ENCODE assay signal across 9 mouse cellular contexts in genomic region chrX:119852436-119852835, GRCm38 (mm10).
DNase-seq lines count a peak whose midpoint lies in the region; ATAC-seq and TF ChIP-seq lines count a peak whose summit lies in the region.
"Had no signal": no experiment of that assay in that cellular context is flagged by ENCODE, and none has a peak within 500 bp of the region (broad histone marks: within the 10 kb centered on the region; RNA-seq: fewer than 3 reads in every experiment).

No protein-coding gene starts in this region.

- ATAC-seq in lung, postnatal 0 days: peak; percentile 37; the same call in 1 of the 2 replicates
- ATAC-seq in intestine, embryonic 16.5 days: peak; percentile 90

- no peak overlapping the region for H3K9ac ChIP-seq in lung, postnatal 0 days (replicated peaks; ENCODE audit: low read depth)
- no peak overlapping the region for H3K9ac ChIP-seq in intestine, embryonic 16.5 days (ENCODE audit: low read depth, low read length)
- H3K9ac ChIP-seq: liver, embryonic 15.5 days; neural tube, embryonic 13.5 days had no signal

- no peak for DNase-seq in lung, postnatal 0 days (ENCODE audit: low spot score)
- no peak for DNase-seq in lung, adult 18-20 months
- peak; percentile 77 for DNase-seq in embryonic facial prominence, embryonic 10.5 days (ENCODE audit: low spot score)
- peak; percentile 54 for DNase-seq in mesoderm, embryonic 11.5 days (ENCODE audit: low read depth, low spot score)
- no peak for DNase-seq in gastrocnemius, postnatal 10 days
- DNase-seq in right cerebral cortex, postnatal 36 days (ENCODE audit: low spot score in 2 of 2): no peak

- no peaks in the 10 kb centered on the region for H3K27me3 ChIP-seq in lung, postnatal 0 days (replicated peaks; ENCODE audit: insufficient read depth, low read length)
- no peaks in the 10 kb centered on the region for H3K27me3 ChIP-seq in embryonic facial prominence, embryonic 10.5 days (replicated peaks; ENCODE audit: low read depth, poor library complexity, severe bottlenecking)
- no peaks in the 10 kb centered on the region for H3K27me3 ChIP-seq in intestine, embryonic 16.5 days (replicated peaks; ENCODE audit: control insufficient read depth, insufficient read depth, low read length)
- H3K27me3 ChIP-seq: liver, embryonic 15.5 days; neural tube, embryonic 13.5 days had no signal

- no peaks in the 10 kb centered on the region for H3K9me3 ChIP-seq in lung, postnatal 0 days (ENCODE audit: low read length)
- H3K9me3 ChIP-seq in embryonic facial prominence, embryonic 10.5 days: no peaks in the 10 kb centered on the region
- H3K9me3 ChIP-seq in intestine, embryonic 16.5 days (ENCODE audit: control insufficient read depth, low read length): no peaks in the 10 kb centered on the region
- H3K9me3 ChIP-seq: liver, embryonic 15.5 days; neural tube, embryonic 13.5 days had no signal

- H3K4me1 ChIP-seq in lung, postnatal 0 days (ENCODE audit: insufficient read depth, low read depth, low read length): no peaks in the 10 kb centered on the region
- H3K4me1 ChIP-seq in embryonic facial prominence, embryonic 10.5 days: peaks cover 4% of the 10 kb centered on the region; the same call in 1 of the 2 replicates
- no peaks in the 10 kb centered on the region for H3K4me1 ChIP-seq in intestine, embryonic 16.5 days (ENCODE audit: control insufficient read depth, insufficient read depth, low read length)
- H3K4me1 ChIP-seq: liver, embryonic 15.5 days; neural tube, embryonic 13.5 days had no signal

- no peak for TF ChIP-seq CTCF in lung, postnatal 0 days (IDR thresholded peaks at IDR 0.05)

- H3K27ac ChIP-seq in lung, postnatal 0 days (ENCODE audit: low read length): no peak overlapping the region
- H3K27ac ChIP-seq in embryonic facial prominence, embryonic 10.5 days (replicated peaks): peak overlapping the region; percentile 65; the same call in 1 of the 2 replicates
- H3K27ac ChIP-seq in intestine, embryonic 16.5 days (ENCODE audit: low read length): no peak overlapping the region
- H3K27ac ChIP-seq: liver, embryonic 15.5 days; neural tube, embryonic 13.5 days had no signal

- H3K4me2 ChIP-seq in lung, postnatal 0 days (replicated peaks; ENCODE audit: low read depth, low read length): no peak overlapping the region
- no peak overlapping the region for H3K4me2 ChIP-seq in intestine, embryonic 16.5 days (ENCODE audit: low read depth, low read length)
- H3K4me2 ChIP-seq: liver, embryonic 15.5 days; neural tube, embryonic 13.5 days had no signal

- WGBS in lung, postnatal 0 days: 23% methylated on average over 5 of the region's 5 CpGs
- 37% methylated on average over 5 of the region's 5 CpGs for WGBS in embryonic facial prominence, embryonic 10.5 days
- 39% methylated on average over 5 of the region's 5 CpGs for WGBS in intestine, embryonic 16.5 days

- no peak overlapping the region for H3K4me3 ChIP-seq in lung, postnatal 0 days (ENCODE audit: low read depth, low read length)
- no peak overlapping the region for H3K4me3 ChIP-seq in embryonic facial prominence, embryonic 10.5 days
- no peak overlapping the region for H3K4me3 ChIP-seq in intestine, embryonic 16.5 days (ENCODE audit: low read length)
- H3K4me3 ChIP-seq: liver, embryonic 15.5 days; neural tube, embryonic 13.5 days had no signal

- no peak for TF ChIP-seq EP300 in lung, postnatal 0 days (IDR thresholded peaks at IDR 0.05)

- H3K36me3 ChIP-seq in lung, postnatal 0 days (ENCODE audit: insufficient read depth, low read length): no peaks in the 10 kb centered on the region
- no peaks in the 10 kb centered on the region for H3K36me3 ChIP-seq in embryonic facial prominence, embryonic 10.5 days (replicated peaks)
- no peaks in the 10 kb centered on the region for H3K36me3 ChIP-seq in intestine, embryonic 16.5 days (ENCODE audit: control insufficient read depth, insufficient read depth, low read length)
- H3K36me3 ChIP-seq: liver, embryonic 15.5 days; neural tube, embryonic 13.5 days had no signal

Comparison
In these comparisons a context has a peak if more than half of its experiments do, and no peak if none do; other contexts are left out.
1. DNase-seq: peak in embryonic facial prominence, embryonic 10.5 days (single experiment) and mesoderm, embryonic 11.5 days (single experiment); none in lung, postnatal 0 days (single experiment), lung, adult 18-20 months (0 of 2), gastrocnemius, postnatal 10 days (single experiment) and right cerebral cortex, postnatal 36 days (0 of 2).